Mouse (Mus musculus): ENCODE results near the gene Cd86.

The Cd86 gene

DNA sequence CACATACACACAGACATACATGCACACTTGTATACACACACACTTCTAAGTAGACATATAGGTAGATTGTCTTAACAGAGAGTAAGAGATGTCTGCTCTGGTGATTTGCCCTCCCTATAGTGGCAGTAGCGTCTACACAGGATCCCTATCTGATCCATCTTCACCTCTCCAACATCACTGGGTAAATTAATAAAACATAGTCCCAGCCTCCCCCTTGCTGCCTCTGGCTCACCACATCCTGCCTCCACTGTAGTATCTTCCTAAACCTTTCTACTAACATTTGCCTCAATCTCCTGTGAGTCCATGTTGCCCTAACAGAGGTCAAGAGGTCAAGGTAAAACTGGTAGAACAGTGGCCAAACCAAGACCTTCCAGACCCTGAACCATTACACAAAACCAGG is 10.7 kb downstream of the Cd86 start:
- DNase-seq, result no peak

GRCm38 (mm10) chr16:36651174-36651766 is 14.6 kb downstream of the Cd86 start:
- no peak for DNase-seq

GRCm38 (mm10) chr16:36650511-36650910 is 15.4 kb downstream of the Cd86 start:
- DNase-seq, result no peak

- DNase-seq, result no peak
These were observed 16.6 kb downstream of the Cd86 start for GRCm38 (mm10) chr16:36649304-36649703.

- no peak for DNase-seq
These were observed 20.8 kb downstream of the Cd86 start for GRCm38 (mm10) chr16:36645124-36645523.

DNA sequence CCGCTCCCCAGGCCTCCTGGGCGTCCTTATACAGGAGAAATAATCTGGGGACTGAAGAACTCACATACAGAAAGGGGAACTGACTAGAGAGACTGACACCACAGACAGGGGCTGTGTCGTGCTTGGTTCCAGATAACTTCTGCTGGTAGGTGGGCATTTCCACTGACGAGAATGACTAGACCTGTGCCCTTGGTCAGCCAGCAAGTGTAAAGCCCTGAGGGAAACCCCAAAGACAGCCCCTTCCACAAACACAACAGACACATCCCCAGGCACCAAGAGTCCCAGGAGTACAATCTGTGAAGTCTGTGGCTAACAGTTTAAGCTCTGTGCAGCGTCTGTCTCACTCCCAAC is 23.2 kb downstream of the Cd86 start:
- no peak for DNase-seq

DNA sequence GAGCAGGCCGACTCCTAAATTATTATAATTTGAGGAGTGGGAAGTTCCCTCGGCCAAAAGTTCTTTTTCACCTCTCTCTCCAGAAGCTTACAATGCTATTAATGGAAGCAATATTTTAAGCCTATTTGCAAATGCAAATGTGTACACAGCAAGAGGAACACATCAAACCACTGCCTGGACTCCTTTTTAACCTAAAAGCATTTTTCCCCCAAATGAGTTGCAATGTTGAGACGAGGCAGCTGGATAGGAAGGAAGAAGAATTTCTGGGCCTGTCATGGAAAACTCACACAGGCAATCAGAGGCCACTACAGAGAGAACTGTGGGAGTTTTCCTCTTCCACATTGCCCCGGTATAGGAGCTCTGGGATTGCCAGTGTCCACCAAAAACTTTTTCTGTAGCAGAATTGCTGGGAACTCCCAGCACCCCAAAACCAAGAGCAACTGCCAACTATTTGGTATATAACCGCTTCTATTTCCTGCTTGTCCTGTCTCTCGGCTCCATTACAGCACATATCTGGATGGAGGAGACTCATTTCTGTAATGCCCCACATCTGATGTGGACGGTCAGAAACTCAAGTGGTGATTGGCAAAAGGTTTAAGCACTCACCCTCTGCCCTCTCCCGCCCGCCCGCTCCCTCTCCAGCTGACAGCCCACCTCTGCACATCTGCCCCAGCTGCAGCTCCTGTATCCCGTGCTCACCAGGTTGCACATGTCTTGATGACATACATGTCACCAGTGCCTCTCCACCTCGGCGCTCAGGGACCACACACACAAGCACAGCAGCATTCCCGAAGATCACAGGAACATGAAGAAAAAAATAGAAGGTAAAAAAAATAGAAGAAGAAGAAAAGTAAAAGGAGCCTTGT is 23.8 kb downstream of the Cd86 start:
- DNase-seq, result no peak

DNA sequence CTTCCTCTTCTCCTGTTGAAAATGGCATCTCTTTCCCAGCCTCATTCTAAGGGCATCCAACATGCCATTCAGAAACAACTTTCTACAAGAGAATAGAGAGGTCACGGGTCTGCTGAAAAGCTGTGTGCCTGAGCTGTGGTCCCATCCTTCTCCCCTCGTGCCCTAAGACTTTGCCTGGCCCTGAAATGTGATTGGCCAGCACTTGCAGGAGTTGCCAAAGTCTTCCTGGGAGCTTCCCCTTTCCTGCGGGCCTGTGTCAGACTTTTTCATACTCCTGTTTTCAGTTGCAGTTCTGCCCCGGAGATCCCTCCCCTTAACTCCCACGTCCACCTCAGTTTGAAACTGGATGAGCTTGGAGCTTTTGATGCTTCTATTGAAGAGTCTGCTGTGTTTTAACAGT is 24.9 kb downstream of the Cd86 start:
- no peak for DNase-seq

- no peak for DNase-seq
These were observed 25.9 kb downstream of the Cd86 start for GRCm38 (mm10) chr16:36639812-36640504.

- no peak for DNase-seq
These were observed 29.1 kb downstream of the Cd86 start for GRCm38 (mm10) chr16:36636800-36637199.

DNA sequence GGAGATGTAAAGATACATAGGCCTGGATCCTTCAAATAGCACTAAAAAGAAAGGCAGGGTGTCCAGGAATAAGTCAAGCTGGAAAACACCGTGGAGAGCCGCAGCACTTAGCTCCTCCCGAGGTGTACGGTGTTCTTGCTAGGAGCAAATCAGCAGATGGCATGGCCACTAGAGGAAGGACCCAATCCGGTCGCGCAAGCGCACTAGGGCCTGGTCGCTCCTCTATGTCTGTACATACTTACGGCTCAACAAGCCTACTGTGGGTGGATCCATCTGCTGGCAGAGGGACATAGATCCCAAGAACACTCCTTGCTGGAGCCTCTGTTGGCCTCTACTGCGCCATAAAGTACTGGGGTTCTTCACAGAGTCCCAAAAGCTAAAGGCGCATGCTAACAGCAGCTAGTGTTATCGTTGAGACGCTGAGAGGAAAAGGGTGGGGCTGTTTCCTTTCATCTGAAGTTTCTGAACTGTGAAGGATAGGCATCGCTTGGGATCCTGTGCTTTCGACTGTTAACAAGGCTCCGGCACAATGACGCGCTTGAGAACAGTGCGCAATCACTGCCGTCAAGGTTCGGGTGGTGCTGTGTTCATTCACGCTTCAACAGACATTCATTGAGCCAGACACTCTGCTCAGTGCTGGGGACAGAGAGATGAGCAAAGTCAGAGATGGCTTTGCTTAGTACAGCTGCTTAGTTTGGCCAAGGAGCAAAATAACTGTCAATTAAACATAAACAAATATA is 30.7 kb downstream of the Cd86 start:
- no peak for DNase-seq

GRCm38 (mm10) chr16:36634421-36634820 is 31.5 kb downstream of the Cd86 start:
- no peak for DNase-seq

DNA sequence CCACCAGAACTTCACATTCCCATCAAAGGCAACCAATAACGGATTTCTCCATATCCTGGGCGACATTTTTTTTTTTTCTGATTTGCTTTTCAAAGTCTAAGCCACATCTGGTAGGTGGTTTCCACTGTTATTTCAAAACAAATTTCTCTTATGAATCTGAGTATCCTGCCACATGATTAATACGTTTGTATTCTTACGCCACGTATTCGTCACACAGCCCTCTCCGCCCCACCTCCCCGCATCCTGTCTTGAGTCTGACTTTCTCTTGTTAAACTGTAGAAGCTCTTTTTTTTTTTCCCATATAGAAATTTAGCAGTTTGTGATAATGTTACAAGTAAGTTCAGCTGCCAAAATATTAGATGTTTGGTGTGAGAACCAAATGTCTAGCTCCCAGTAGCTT is 33.7 kb downstream of the Cd86 start:
- DNase-seq, result no peak

- DNase-seq, result no peak
These were observed 34.3 kb downstream of the Cd86 start for GRCm38 (mm10) chr16:36631607-36632006.

- no peak for DNase-seq
These were observed 38.1 kb downstream of the Cd86 start for GRCm38 (mm10) chr16:36627740-36628139.

DNA sequence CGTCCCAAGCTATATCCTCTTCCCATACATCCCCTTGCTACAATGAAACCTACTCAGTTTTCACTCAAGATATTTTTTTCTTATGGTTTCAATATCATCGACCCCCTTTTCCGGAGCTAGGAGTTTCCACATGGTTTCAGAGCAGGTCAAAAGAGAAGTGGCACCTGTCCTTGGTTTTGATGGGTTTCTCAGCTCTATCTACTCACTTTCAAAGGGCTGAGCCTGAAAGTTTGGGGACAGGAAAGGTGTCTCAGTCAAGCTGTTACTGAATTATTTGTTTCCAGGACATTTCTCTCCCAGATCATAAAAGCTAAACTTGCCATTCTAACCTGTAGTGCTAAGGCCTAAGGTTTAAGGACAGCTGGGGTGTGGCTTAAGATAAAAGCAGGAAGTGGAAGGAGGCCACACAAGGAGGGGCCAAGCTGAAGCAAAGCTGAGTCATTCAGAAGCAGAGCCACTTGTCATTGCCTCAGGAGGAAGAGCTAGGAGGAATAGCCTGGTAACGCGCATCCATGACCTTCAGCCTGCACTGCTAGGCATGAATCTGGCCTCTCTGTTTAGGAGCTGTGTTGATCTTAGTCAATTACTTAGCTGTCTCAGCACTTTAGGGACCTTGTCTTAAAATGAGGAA is 39.2 kb downstream of the Cd86 start:
- no peak for DNase-seq

- no peak for DNase-seq
These were observed 40.0 kb downstream of the Cd86 start for GRCm38 (mm10) chr16:36625909-36626308.

DNA sequence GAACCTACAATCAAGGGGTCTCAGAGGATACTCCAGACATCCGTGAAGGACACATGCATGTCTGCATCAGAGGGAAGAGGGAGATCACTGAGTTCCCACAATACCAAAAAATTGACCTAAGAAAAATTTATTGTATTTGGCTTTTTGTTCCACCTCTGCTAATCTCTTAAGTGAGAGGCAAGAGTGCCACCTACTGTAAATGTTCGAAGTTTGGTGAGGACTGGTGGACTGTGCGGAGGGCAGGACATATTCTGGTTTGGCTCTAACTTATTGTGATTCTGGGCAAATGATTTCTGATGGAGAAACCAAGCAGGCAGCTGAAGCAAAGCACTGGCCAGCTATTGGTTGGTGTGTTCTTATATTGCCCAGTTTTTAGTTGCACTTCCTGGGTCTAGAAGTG is 43.6 kb downstream of the Cd86 start:
- no peak for DNase-seq

- no peak for DNase-seq
These were observed 44.8 kb downstream of the Cd86 start for GRCm38 (mm10) chr16:36621108-36621507.

DNA sequence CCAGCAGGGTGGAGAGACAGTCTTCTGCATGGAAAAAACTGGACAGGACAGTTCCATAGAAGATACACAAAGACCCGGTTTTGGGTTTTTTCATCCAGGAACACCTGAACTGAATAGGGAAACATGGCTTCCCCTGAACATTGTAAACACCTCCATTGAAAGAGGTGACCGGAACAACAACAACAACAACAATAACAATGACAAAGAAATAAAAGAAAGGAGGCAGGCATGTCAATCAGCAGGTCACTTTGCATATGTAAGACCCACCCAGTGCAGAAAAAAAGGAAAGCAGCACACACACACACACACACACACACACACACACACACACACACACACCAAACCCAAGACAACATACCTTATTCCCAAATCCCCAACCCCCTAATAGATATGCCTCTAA is 52.2 kb downstream of the Cd86 start:
- DNase-seq, result no peak

DNA sequence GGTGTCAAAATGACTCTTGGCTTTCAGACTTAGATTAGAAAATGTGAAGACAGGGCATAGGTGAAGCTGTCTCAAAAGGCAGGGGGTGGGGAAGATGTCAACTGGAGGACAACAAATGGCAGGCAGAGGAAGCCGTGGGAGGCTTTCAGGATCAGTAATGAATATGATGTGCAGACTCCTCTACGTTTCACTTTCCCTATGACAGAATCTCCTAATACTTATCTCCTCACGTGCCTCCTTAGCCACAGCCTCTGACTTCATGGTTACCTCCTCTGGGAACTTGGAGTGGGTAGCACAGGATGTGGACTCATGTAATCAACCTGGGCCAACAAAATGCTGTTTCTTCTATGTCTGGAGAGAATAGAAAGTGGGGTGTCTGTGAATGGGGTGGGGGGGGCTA is 63.2 kb downstream of the Cd86 start:
- no peak for DNase-seq

GRCm38 (mm10) chr16:36598265-36598664 is 67.6 kb downstream of the Cd86 start:
- DNase-seq, result no peak

Measured in kidney, adult 11 months (tissue).